Mouse (Mus musculus) CD4-positive helper T cell, adult 2 months (primary cell): ENCODE measurements at regions not wholly inside any gene's neighbourhood (a gene's known extent, or its start where the extent isn't known, plus 50 kb on each side); places are given as distances from the start of the nearest gene placed in this dataset.

Source experiments
- DNase-seq: peaks from one replicate; pipeline ENCODE4 v3.0.0-alpha.2; 2012; ENCODE audit warnings: low read depth, missing footprints, low spot score

DNA sequence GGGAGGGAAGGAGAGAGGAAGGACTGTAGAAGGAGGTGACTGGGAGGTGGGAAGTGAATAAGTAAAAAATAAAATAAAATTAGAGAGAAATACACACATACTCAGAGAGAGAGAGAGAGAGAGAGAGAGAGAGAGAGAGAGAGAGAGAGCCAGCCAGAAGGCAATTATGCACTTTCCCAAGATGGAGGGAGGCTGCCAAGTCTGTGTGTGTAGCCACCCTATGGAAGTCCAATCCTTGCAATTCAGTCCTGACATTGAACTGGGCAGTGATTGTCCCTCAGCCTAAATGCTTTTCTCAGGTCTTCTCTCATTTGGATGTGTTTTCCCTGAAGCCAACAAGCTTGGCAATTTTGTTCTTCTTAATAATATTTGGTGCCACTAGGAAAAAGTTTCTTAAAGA lies 197.3 kb upstream of the Mctp2 start:
- no peak for DNase-seq

GRCm38 (mm10) chr7:72504268-72504667 lies 197.9 kb upstream of the Mctp2 start:
- no peak for DNase-seq

GRCm38 (mm10) chr7:72505732-72506460 lies 199.5 kb upstream of the Mctp2 start:
- DNase-seq, result no peak

DNA sequence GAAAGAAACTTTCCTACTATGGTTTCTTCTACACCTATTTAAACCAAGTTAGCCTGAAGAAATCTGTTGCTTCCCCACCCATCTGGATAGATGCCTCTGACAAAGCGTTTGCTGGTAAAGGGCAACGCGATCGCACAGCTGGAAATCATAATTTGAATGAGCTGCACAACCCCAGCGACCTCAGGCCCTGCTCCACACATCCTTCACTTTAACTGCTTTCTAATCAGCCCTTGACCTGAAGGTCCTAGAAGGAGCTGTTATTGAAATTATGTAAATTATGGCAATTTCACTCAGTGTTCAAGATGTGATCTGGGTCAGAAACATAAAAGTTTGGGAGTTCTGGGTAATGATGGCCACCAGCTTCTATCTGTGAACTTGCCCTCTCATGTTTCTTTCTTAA lies 201.5 kb upstream of the Mctp2 start:
- no peak for DNase-seq

- no peak for DNase-seq
Measured at GRCm38 (mm10) chr7:72510116-72510515, 203.7 kb upstream of the Mctp2 start.

GRCm38 (mm10) chr7:72513446-72513845 lies 207.0 kb upstream of the Mctp2 start:
- DNase-seq, result no peak

- DNase-seq, result no peak
Measured at GRCm38 (mm10) chr7:72514851-72515250, 208.4 kb upstream of the Mctp2 start.

DNA sequence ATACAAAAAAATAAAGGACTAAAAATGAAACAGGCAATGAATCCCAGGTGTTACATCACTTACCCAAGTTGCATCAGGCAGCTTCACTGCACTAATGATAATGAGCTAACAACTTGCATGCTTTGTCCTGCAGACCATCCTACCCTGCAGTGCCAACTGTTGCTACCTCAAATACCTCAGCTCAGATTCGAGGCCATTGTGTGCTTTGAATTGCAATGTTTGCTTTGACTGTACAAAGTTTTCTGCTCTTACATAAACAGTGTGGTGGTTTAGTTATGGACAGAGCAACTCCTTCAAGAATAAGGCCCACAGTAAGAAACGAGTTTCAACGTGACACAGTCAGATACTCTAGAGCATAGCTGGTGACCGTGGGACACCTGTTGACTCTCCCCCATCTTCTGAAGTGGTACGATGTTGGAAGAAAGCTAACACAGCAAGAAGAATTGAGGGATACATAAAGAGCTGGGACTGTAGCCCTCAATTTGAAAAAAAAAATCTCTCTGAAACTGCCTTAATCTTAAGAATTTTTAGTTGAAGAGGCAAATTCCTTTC lies 212.1 kb upstream of the Mctp2 start:
- DNase-seq, result no peak

GRCm38 (mm10) chr7:72519359-72520115 lies 213.1 kb upstream of the Mctp2 start:
- DNase-seq, result no peak

- no peak for DNase-seq
Measured at GRCm38 (mm10) chr7:72528873-72529272, 222.5 kb upstream of the Mctp2 start.

DNA sequence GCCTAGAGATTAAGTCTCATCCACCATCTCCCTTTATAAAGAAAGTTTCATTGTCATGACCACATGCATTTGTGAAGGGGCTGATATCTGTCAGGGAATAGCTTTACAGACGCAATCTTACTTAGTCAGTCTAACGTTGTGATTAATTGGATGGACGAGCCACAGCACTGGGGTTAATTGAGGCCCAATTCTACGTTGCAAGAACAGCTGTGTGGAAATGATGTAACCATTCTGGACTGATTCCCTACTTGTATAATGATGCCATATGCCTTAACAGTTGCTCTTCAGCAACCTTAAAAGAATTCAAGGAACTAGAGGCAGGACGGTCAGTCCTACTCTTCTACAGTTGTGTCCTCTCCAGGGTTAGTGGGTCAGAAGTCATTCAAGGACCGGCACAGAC lies 231.9 kb upstream of the Mctp2 start:
- no peak for DNase-seq

GRCm38 (mm10) chr7:72539915-72540314 lies 233.5 kb upstream of the Mctp2 start:
- DNase-seq, result no peak

GRCm38 (mm10) chr7:72541521-72542478 lies 235.4 kb upstream of the Mctp2 start:
- no peak for DNase-seq

DNA sequence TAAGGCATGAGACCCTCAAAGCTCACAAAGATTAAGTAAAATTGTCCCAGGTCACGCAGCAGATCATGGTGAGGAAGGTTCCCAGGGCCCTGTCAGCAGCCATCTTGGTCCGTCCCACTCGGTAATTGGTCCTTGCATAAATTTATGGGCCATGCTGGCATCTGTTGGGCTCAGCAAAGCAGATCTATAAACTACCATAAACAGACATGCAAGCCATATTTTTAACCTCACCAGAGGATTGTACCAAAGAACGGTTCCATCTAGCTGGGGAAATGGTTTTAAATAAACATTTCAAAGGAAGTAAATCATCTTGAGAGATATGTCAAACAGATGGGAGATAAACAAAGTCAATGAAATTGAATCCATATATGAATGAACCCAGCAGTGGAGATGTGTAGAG lies 237.1 kb upstream of the Mctp2 start:
- DNase-seq, result no peak

- DNase-seq, result no peak
Measured at GRCm38 (mm10) chr7:72543946-72544345, 237.5 kb upstream of the Mctp2 start.

DNA sequence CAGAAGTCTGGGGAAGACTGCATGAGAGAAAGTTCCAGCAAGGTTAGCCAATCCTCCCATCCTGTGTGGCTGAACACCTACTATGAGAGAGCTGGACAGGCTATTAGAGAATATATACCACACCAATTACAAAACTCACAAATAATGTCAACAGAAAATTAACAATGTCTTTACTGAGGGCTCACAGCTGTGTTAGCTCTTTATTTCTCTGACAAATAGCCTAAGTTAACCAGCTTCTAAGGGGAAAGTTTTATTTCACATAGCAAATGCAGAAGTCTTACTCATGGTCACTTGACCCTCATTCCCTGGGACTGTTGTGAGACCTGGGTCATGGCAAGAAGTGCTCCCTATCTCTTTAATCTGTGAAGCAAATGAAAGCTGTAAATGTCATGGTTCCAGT lies 261.0 kb upstream of the Mctp2 start:
- DNase-seq, result no peak

DNA sequence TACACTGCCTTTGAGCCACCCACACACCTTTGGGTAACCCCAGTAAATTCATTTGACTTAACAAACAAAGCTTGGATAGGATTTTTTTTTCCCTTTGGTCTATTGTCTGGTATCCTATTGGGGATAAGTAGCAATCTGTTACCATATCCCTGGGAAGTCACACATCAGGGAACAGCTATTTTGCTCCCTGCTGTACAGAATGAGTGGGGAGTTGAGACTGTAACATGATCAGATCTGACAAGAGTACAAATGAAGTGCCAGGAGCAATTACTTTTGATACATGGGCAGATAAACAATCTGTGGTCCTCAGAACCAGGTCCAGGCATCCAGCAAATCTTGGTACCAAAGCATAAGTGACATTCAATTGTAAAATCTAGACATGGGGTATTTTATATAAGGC lies 262.8 kb upstream of the Mctp2 start:
- no peak for DNase-seq

DNA sequence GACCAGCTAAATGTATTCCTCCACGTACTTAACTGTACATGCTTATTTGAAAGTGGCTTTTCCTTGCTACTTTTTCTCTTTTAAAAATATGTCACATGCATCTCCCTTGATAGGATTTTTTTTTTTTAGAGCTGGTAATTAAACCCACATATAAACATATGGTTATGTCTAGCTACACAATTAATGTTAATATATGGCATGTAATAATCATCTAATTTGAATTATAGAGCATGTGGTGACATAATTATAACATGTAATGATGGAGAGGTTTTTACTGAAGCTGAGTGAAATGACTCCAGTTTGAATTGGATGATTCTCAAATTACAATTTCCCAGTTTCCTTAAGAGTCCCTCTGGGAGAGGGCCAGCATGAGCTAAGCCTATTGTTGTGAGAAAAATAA lies 267.9 kb upstream of the Mctp2 start:
- DNase-seq, result no peak

- no peak for DNase-seq
Measured at GRCm38 (mm10) chr7:72584427-72584826, 278.0 kb upstream of the Mctp2 start.

DNA sequence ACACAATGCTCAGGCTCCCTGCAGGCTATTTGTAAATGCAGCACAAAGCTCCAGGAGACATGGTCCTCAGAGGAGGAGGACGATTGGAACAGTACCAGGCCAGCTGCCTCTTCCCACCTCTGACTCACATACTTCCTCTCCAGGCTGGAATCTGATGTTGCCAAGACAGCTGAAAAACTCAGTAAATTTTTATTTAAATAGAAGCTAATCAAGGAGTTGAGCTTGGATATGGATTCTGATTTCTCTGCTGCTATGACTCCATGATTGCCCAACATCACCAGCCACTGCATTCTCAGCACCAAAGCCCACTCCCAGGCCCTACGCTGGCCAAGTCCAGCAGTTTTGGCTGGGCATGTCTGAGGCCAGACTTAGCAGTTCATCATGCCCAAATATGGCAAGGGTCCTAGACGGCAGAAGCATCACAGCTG lies 282.8 kb upstream of the Mctp2 start:
- no peak for DNase-seq

- no peak for DNase-seq
Measured at GRCm38 (mm10) chr7:72590351-72591115, 284.1 kb upstream of the Mctp2 start.
